In the genomic region with DNA sequence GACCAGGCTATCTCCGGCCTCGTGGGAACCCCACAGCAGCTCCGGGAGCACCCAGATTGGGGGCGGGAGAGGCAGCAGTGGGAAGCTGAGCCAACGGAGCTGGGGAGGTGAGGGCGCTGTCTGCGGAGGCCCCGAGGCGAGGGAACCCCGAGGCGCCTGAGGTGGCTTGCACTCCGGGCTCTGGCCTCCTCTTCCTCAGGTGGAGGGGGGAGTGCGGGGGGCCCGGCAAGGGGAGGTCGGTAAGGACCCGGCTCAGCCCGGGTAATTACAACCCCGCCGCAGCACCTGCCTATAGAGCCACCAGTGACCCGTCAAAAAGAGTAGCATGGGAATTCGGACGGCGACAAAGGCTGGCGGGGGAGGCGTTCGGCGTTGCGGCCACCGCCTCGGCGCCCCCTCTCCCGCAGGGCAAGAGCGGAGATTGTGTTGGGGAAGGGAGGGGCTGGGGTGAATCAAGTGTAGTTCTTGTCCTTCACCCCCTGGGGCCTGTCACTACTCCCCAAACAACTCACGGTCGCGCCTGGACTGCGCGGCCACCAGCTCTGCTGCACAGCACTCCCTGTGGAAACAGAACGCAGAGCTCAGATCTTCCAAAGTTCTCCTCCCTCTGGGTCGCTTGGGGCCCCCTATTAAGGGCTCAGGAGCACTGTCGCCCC, we compare ENCODE assay signal across 11 mouse cellular contexts. TPM values are rescaled to one million over a fixed set of nuclear protein-coding genes. Genes with fewer than 3 reads are reported as not detected.
DNase-seq lines count a peak whose midpoint lies in the region; ATAC-seq lines count a peak whose summit lies in the region.
"Had no signal": no experiment of that assay in that cellular context is flagged by ENCODE, and none has a peak within 500 bp of the region (broad histone marks: within the 10 kb centered on the region; RNA-seq: fewer than 3 reads in every experiment).

No protein-coding gene starts in this region.

- no peak for DNase-seq in heart, postnatal 36 days
- peak; percentile 40 for DNase-seq in ZHBTc4 (ENCODE audit: low read depth, low spot score)
- DNase-seq in midbrain, embryonic 11.5 days (ENCODE audit: low spot score, missing footprints): peak; percentile 97
- DNase-seq in gastrocnemius, postnatal 4 days (ENCODE audit: low spot score in 2 of 2): no peak
- no peak for DNase-seq in kidney, postnatal 14 days
- no peak for DNase-seq in layer of hippocampus, postnatal 14 days (ENCODE audit: low spot score in 2 of 2)
- DNase-seq: B cell, adult 2 months had no signal

- H3K27me3 ChIP-seq in heart, embryonic 12.5 days (replicated peaks): peaks cover 91% of the 10 kb centered on the region
- H3K27me3 ChIP-seq in heart, embryonic 16.5 days (ENCODE audit: control insufficient read depth, insufficient read depth, low read length): peaks cover 82% of the 10 kb centered on the region
- peaks cover 74% of the 10 kb centered on the region for H3K27me3 ChIP-seq in midbrain, embryonic 11.5 days (ENCODE audit: control insufficient read depth, insufficient read depth, low read length)

- H3K27ac ChIP-seq in heart, embryonic 12.5 days (ENCODE audit: poor library complexity, severe bottlenecking): no peak overlapping the region
- H3K27ac ChIP-seq in heart, embryonic 16.5 days (ENCODE audit: low read length): no peak overlapping the region
- peak overlapping the region; percentile 21; the same call in 1 of the 2 replicates for H3K27ac ChIP-seq in midbrain, embryonic 11.5 days (ENCODE audit: low read depth, low read length)

- H3K4me2 ChIP-seq in heart, embryonic 12.5 days: peak overlapping the region; percentile 55
- H3K4me2 ChIP-seq in heart, embryonic 16.5 days (ENCODE audit: low read depth, low read length): peak overlapping the region; percentile 42
- peak overlapping the region; percentile 72 for H3K4me2 ChIP-seq in midbrain, embryonic 11.5 days

- H3K36me3 ChIP-seq in heart, embryonic 12.5 days: no peaks in the 10 kb centered on the region
- H3K36me3 ChIP-seq in heart, embryonic 16.5 days (ENCODE audit: control insufficient read depth, insufficient read depth): no peaks in the 10 kb centered on the region
- H3K36me3 ChIP-seq in midbrain, embryonic 11.5 days (ENCODE audit: control insufficient read depth, insufficient read depth, low read length): no peaks in the 10 kb centered on the region

- no peak for ATAC-seq in heart, embryonic 12.5 days (ENCODE audit: insufficient number of reproducible peaks, low FRiP score)
- no peak for ATAC-seq in heart, embryonic 16.5 days (replicated peaks; ENCODE audit: extremely low read depth, insufficient read depth, low FRiP score)
- peak; percentile 49 for ATAC-seq in midbrain, embryonic 11.5 days (ENCODE audit: low FRiP score)

- H3K9ac ChIP-seq in heart, embryonic 12.5 days: no peak overlapping the region
- no peak overlapping the region for H3K9ac ChIP-seq in heart, embryonic 16.5 days (ENCODE audit: low read length)
- H3K9ac ChIP-seq in midbrain, embryonic 11.5 days (ENCODE audit: low read length): peak overlapping the region; percentile 59

- under 1% methylated on average over 39 of the region's 41 CpGs for WGBS in heart, embryonic 12.5 days
- under 1% methylated on average over 41 of the region's 41 CpGs for WGBS in heart, embryonic 16.5 days
- WGBS in midbrain, embryonic 11.5 days: under 1% methylated on average over 41 of the region's 41 CpGs

- intact Hi-C loops in heart, postnatal 36 days (cut with DNase I): no loop called here

- peaks cover 42% of the 10 kb centered on the region for H3K4me1 ChIP-seq in heart, embryonic 12.5 days (replicated peaks)
- peaks cover 19% of the 10 kb centered on the region; the same call in 1 of the 2 replicates for H3K4me1 ChIP-seq in heart, embryonic 16.5 days (ENCODE audit: control insufficient read depth, insufficient read depth, low read length)
- H3K4me1 ChIP-seq in midbrain, embryonic 11.5 days (ENCODE audit: control insufficient read depth, insufficient read depth, low read length): peaks cover 31% of the 10 kb centered on the region

- H3K4me3 ChIP-seq in heart, embryonic 12.5 days: peak overlapping the region; percentile 29
- peak overlapping the region; percentile 38 for H3K4me3 ChIP-seq in heart, embryonic 16.5 days (ENCODE audit: low read length)
- peak overlapping the region; percentile 61 for H3K4me3 ChIP-seq in midbrain, embryonic 11.5 days (ENCODE audit: low read depth, low read length)

- H3K9me3 ChIP-seq in heart, embryonic 12.5 days (replicated peaks): no peaks in the 10 kb centered on the region
- no peaks in the 10 kb centered on the region for H3K9me3 ChIP-seq in heart, embryonic 16.5 days (replicated peaks; ENCODE audit: control insufficient read depth, low read length)
- no peaks in the 10 kb centered on the region for H3K9me3 ChIP-seq in midbrain, embryonic 11.5 days (ENCODE audit: control insufficient read depth, low read length)

RNA-seq across cellular contexts. Expression of a gene that starts 3.8 kb away (rescaled TPM):
- 0.08 TPM in 1 of 2 replicates, not detected in the other for polyA plus RNA-seq in heart, embryonic 12.5 days (2016; fragmentation: Nextera tagmentation; extraction: Ambion mirVana)
- not detected for total RNA-seq in heart, postnatal 36 days (2021)
- polyA plus RNA-seq in heart, embryonic 16.5 days (2015; fragmentation: Nextera tagmentation; extraction: Ambion mirVana): not detected in 2 replicates
- polyA plus RNA-seq in midbrain, embryonic 11.5 days (2014; fragmentation: Nextera tagmentation; extraction: Ambion mirVana): 32.2 and 32.6 TPM in 2 replicates
- total RNA-seq in gastrocnemius, postnatal 4 days (2021): not detected
- total RNA-seq in layer of hippocampus, postnatal 14 days (2021): 10 to 100 TPM; 13.3 to 14.9 TPM
- total RNA-seq: hematopoietic stem cell, adult 5-6 weeks had no signal
- polyA plus RNA-seq: stomach, embryonic 14.5 days had no signal

RNA-seq across cellular contexts. Expression of a gene that starts 4.0 kb away (rescaled TPM):
- 28.5 and 28.6 TPM in 2 replicates for polyA plus RNA-seq in heart, embryonic 12.5 days (2016; fragmentation: Nextera tagmentation; extraction: Ambion mirVana)
- 10 to 100 TPM; 16.4 to 18.2 TPM for total RNA-seq in heart, postnatal 36 days (2021)
- polyA plus RNA-seq in heart, embryonic 16.5 days (2015; fragmentation: Nextera tagmentation; extraction: Ambion mirVana): 17.6 and 24.0 TPM in 2 replicates
- 28.5 and 29.2 TPM in 2 replicates for polyA plus RNA-seq in midbrain, embryonic 11.5 days (2014; fragmentation: Nextera tagmentation; extraction: Ambion mirVana)
- 1 to 10 TPM; 6.7 to 7.4 TPM for total RNA-seq in gastrocnemius, postnatal 4 days (2021)
- 10 to 100 TPM; 51.9 to 52.0 TPM for total RNA-seq in layer of hippocampus, postnatal 14 days (2021)

Comparison
In these comparisons a context has a peak if more than half of its experiments do, and no peak if none do; other contexts are left out.
1. DNase-seq: peak in ZHBTc4 (single experiment) and midbrain, embryonic 11.5 days (single experiment); none in heart, postnatal 36 days (0 of 2), gastrocnemius, postnatal 4 days (0 of 2), kidney, postnatal 14 days (single experiment) and layer of hippocampus, postnatal 14 days (0 of 2).
2. RNA of a gene that starts 3.8 kb away (total RNA-seq): 13.3 to 14.9 TPM in layer of hippocampus, postnatal 14 days; not detected in heart, postnatal 36 days and not detected in gastrocnemius, postnatal 4 days; every median in the first group is over 10 times any median in the second.
3. Peak in every context shown above with its lines, with median percentiles within 50 percentile points of each other: H3K4me2 ChIP-seq and H3K4me3 ChIP-seq.